Mouse (Mus musculus) MEL (cell line): Measurements from ENCODE around the gene Emp3.
A peak's percentile ranks its signal among the peaks of the same experiment; 100 is the strongest.

Source experiments
- CTCF ChIP-seq, 3 experiments: IDR thresholded peaks in 2 of 3; conservative IDR thresholded peaks in 1 of 3; 2 replicates each; pipeline ENCODE4 v1.5.1; 2011 to 2012; ENCODE audit warnings: low read length in 3 of 3, low read depth in 2 of 3, mild to moderate bottlenecking in 2 of 3, improper control_type of control experiment in 1 of 3, inconsistent platforms in 1 of 3, mixed read lengths in 1 of 3, moderate library complexity in 1 of 3; ENCODE audit not compliant: control insufficient read depth in 1 of 3, insufficient read depth in 1 of 3, poor library complexity in 1 of 3, severe bottlenecking in 1 of 3
- NELFE ChIP-seq: IDR thresholded peaks from 2 replicates; pipeline ENCODE4 v1.6.1; 2011; ENCODE audit warnings: low read depth, low read length, improper control_type of control experiment
- RAD21 ChIP-seq: IDR thresholded peaks from 2 replicates; pipeline ENCODE4 v1.6.1; 2011; ENCODE audit warnings: mild to moderate bottlenecking, low read depth, low read length, improper control_type of control experiment
- ZKSCAN1 ChIP-seq: IDR thresholded peaks from 2 replicates; pipeline ENCODE4 v1.6.1; 2012; ENCODE audit warnings: low read depth, mild to moderate bottlenecking, inconsistent platforms, low read length, improper control_type of control experiment, moderate library complexity

DNA sequence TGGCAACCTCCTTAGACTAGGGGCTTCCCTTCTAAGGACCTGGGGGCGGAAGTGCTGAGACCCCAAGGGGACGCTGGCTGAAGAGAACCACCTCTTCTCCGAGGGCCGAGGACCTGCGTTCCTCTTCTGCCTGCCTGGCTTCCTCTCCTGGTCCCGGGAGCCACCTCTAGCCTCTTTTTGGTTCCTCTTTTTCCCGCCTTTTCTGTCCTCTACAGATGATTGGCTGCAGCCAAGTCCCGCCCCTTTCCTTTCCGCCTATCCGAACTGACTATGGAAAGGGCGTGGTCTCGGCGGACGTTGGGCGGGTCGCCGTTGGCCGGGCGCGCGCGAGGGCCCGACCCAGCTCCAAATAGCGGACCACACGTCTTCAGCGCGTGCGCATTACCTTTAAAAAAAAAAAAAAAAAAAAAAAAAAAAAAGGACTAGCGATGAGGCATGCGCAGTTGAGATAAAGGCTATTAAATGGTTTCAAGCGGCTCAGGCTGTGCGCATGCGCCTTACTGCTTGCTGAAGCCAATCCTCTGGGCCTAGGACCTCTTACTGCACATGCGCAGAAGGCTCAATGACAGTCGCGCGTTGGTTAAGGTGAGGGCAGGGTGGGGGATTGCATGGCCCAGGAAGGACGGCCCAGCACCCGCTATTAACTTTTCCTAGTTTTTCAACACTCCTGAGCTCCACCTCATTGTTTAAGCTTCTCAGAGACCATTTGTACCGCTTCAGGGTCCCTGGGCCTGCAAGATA, 24.5 kb downstream of the Emp3 start, which contains the start of the genes Syngr4 and Tmem143:
- no peak for TF ChIP-seq CTCF (IDR thresholded peaks at IDR 0.05 in 2 of 3, conservative IDR thresholded peaks at IDR 0.05 in 1 of 3; ENCODE audit: control insufficient read depth in 1 of 3, insufficient read depth in 1 of 3, low read depth in 2 of 3, low read length in 3 of 3, poor library complexity in 1 of 3, severe bottlenecking in 1 of 3)
- no peak; the same call in 1 of the 2 replicates for TF ChIP-seq ZKSCAN1
- peak; percentile 71 for TF ChIP-seq NELFE
- no peak for TF ChIP-seq RAD21
